Mouse (Mus musculus) heart, embryonic 10.5 days (tissue): ENCODE measurements around the gene Zfp408. TPM values are rescaled to one million over a fixed set of nuclear protein-coding genes. Genes with fewer than 3 reads are reported as not detected.
A peak's percentile ranks its signal among the peaks of the same experiment; 100 is the strongest.

Experiments used
- DNase-seq: peaks from one replicate; pipeline ENCODE4 v3.0.0-alpha.2; 2017; ENCODE audit warnings: low spot score
- H3K27ac ChIP-seq: fragments of 300-500 bp; sonication (generic); 2 replicates; pipeline ENCODE4 v1.5.1; 2016; ENCODE audit warnings: mild to moderate bottlenecking
- H3K27me3 ChIP-seq: fragments of 300-500 bp; sonication (generic); 2 replicates; pipeline ENCODE4 v1.6.1; 2016; ENCODE audit warnings: mild to moderate bottlenecking; ENCODE audit not compliant: poor library complexity, insufficient read depth, severe bottlenecking
- H3K36me3 ChIP-seq: fragments of 300-500 bp; sonication (generic); 2 replicates; pipeline ENCODE4 v1.6.1; 2016; ENCODE audit warnings: mild to moderate bottlenecking, moderate library complexity
- H3K4me1 ChIP-seq: fragments of 300-500 bp; sonication (generic); 2 replicates; pipeline ENCODE4 v1.6.1; 2016; ENCODE audit warnings: mild to moderate bottlenecking
- H3K4me3 ChIP-seq: fragments of 300-500 bp; sonication (generic); 2 replicates; pipeline ENCODE4 v1.5.1; 2016; ENCODE audit warnings: mild to moderate bottlenecking, moderate library complexity
- H3K9me3 ChIP-seq: fragments of 300-500 bp; sonication (generic); 2 replicates; pipeline ENCODE4 v1.6.1; 2016; ENCODE audit warnings: mild to moderate bottlenecking, moderate library complexity
- WGBS: fragments of 180-500 bp; shearing (Covaris S2); methylation state at CpG from one replicate; pipeline ENCODE4 v1.1.7; 2016; 5-methylcytosine and 5-hydroxymethylcytosine counted together
- polyA plus RNA-seq: library from polyadenylated mRNA; unstranded; fragments of >200 nt; fragmentation: Nextera tagmentation; extraction: Ambion mirVana; gene quantifications from 2 replicates; pipeline ENCODE4 v1.2.1, GENCODE M21; 2016

Zfp408 gene
- polyA plus RNA-seq, 1 experiment from 2014 or later = 10.4 TPM

DNA sequence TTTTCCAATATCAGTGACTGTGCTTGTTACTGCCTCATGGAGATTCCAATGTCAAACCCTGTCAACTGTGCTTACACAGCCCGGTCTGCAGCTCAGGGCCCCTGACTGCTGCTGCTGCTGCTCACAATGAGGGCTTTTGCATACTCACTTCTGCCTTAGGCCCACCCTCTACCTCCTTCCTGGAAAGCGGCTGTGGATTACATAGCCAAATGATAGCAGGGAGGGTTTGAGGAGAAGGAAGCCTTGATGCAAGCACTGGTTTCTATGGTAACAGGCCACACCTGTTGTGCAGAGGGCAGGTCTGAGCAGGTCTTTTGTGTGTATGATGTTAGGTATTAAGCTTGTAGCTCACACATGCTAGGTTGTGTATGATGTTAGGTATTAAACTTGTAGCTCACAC, 18.2 kb upstream of the Zfp408 start:
- WGBS = 69% methylated on average over 2 of the region's 2 CpGs
- Histone ChIP-seq H3K36me3 (peaks cover 94% of the 10 kb centered on the region), H3K9me3 (no peaks in the 10 kb centered on the region), H3K4me1 (no peaks in the 10 kb centered on the region), H3K4me3 (no peak overlapping the region), H3K27ac (no peak overlapping the region), H3K27me3 (no peaks in the 10 kb centered on the region)
- no peak for DNase-seq

- Histone ChIP-seq H3K4me3 (no peak overlapping the region), H3K4me1 (no peaks in the 10 kb centered on the region), H3K27ac (no peak overlapping the region), H3K36me3 (peaks cover 95% of the 10 kb centered on the region), H3K27me3 (no peaks in the 10 kb centered on the region), H3K9me3 (no peaks in the 10 kb centered on the region)
- 84% methylated on average over 6 of the region's 6 CpGs for WGBS
- DNase-seq = no peak
Measured at GRCm38 (mm10) chr2:91666386-91666910, 16.9 kb upstream of the Zfp408 start.

- no peak overlapping the region for H3K4me3 ChIP-seq
- H3K36me3 ChIP-seq = peaks cover 93% of the 10 kb centered on the region
- no peak for DNase-seq
- no peaks in the 10 kb centered on the region for H3K27me3 ChIP-seq
- no peaks in the 10 kb centered on the region for H3K4me1 ChIP-seq
- H3K9me3 ChIP-seq = no peaks in the 10 kb centered on the region
- no peak overlapping the region for H3K27ac ChIP-seq
Measured at GRCm38 (mm10) chr2:91664780-91665179, 15.2 kb upstream of the Zfp408 start.

DNA sequence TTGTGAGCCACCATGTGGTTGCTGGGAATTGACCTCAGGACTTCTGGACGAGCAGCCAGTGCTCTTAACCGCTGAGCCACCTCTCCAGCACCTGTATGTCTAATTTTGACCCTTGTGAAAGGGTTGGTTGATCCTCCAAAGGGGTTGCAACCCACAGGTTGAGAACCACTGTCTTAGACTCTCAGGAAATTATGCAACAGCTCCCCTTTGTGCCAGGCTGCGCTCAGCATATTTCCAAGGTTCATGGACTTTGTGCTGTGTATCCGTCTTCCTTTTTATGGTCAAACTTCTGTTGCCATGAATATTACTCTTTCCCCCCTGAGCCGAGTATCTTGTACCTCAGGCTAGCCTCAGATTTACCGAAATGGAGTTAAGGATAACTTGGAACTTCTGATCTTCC, 11.4 kb upstream of the Zfp408 start:
- no peaks in the 10 kb centered on the region for H3K9me3 ChIP-seq
- H3K27me3 ChIP-seq = no peaks in the 10 kb centered on the region
- no peak overlapping the region for H3K4me3 ChIP-seq
- peaks cover 12% of the 10 kb centered on the region for H3K4me1 ChIP-seq
- H3K27ac ChIP-seq = no peak overlapping the region
- DNase-seq = no peak
- H3K36me3 ChIP-seq = peaks cover 93% of the 10 kb centered on the region
- WGBS = 91% methylated on average over 6 of the region's 6 CpGs

- Histone ChIP-seq H3K27ac (no peak overlapping the region), H3K4me1 (peaks cover 25% of the 10 kb centered on the region), H3K27me3 (no peaks in the 10 kb centered on the region), H3K36me3 (peaks cover 98% of the 10 kb centered on the region), H3K4me3 (no peak overlapping the region), H3K9me3 (no peaks in the 10 kb centered on the region)
- WGBS = 94% methylated on average over 8 of the region's 8 CpGs
- DNase-seq = no peak
Measured at GRCm38 (mm10) chr2:91659657-91660056, 10.1 kb upstream of the Zfp408 start.

DNA sequence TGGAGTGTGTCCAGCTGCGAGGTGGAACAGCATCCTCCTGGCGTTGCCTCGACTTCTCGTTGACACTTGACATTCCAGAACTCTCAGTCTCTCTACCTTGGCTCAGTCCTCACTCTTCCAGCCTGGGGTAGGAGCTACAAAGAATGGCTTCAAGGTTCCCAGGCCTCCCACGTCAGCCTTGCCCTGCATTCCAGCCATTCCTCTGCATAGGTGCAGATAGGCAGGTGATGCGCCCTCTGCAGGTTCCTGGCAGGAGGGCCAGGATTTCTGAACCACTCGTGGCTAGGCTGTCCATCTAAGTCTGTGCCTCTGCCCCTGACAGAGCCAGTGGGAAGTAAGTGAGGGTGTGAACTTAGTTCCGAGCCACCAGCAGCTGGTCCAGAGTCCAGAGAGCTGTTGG, 7.2 kb upstream of the Zfp408 start:
- H3K27ac ChIP-seq = peak overlapping the region; percentile 93; the same call in 1 of the 2 replicates
- 55% methylated on average over 8 of the region's 8 CpGs for WGBS

GRCm38 (mm10) chr2:91655827-91656226, 6.2 kb upstream of the Zfp408 start:
- peaks cover 64% of the 10 kb centered on the region for H3K4me1 ChIP-seq
- H3K27me3 ChIP-seq = no peaks in the 10 kb centered on the region
- peaks cover 80% of the 10 kb centered on the region for H3K36me3 ChIP-seq
- H3K9me3 ChIP-seq = no peaks in the 10 kb centered on the region
- no peak overlapping the region for H3K4me3 ChIP-seq
- WGBS = 31% methylated on average over 6 of the region's 6 CpGs
- peak overlapping the region; percentile 93 for H3K27ac ChIP-seq
- no peak for DNase-seq

More for the DNA sequence above, 7.2 kb upstream of the Zfp408 start:
- Histone ChIP-seq H3K27me3 (no peaks in the 10 kb centered on the region), H3K4me1 (peaks cover 54% of the 10 kb centered on the region), H3K36me3 (peaks cover 88% of the 10 kb centered on the region), H3K4me3 (no peak overlapping the region), H3K9me3 (no peaks in the 10 kb centered on the region)
- no peak for DNase-seq

DNA sequence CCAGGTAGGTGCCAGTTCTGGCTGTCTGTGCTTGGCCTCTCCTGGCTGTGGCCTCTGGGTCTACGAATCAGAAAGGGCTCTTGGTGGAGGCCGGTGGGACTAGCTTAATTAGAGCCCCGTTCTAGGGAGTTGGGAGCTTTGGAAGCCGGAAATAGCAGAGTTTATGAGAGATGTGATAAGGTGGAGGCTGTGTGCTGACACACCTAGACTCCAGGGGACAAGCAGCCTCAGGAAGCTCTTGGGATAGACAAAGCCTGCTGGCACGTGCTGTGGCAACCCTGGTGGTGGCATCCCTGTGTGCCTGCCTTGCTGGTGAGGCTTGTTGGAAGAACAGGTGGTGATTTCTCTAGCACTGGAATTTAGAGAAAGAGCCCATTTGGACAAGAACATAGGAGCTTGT, 5.8 kb upstream of the Zfp408 start:
- Histone ChIP-seq H3K36me3 (peaks cover 78% of the 10 kb centered on the region), H3K27me3 (no peaks in the 10 kb centered on the region), H3K4me3 (peak overlapping the region; percentile 13; the same call in 1 of the 2 replicates), H3K4me1 (peaks cover 66% of the 10 kb centered on the region), H3K9me3 (no peaks in the 10 kb centered on the region), H3K27ac (peak overlapping the region; percentile 93)
- 53% methylated on average over 5 of the region's 5 CpGs for WGBS
- no peak for DNase-seq

DNA sequence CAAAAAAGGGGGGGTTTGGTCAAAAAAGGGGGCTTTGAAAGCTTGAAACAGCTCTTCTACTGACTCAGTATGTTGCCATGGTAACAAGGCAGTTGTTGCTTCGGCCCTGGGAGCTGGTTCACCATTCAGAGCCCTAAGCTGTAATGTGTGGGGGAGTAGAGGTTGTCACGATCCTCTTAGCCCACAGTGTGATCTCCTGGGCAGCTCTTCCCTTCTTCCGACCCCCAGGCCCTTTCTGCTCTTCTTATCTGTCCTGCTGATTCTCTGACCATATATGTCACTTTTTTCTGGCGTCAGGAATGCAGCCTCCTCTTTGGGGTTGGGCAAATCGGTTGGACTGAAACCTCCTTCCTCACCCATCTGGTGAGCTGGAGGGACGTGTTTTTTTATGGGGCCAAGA, 3.3 kb upstream of the Zfp408 start:
- Histone ChIP-seq H3K4me3 (peak overlapping the region; percentile 29; the same call in 1 of the 2 replicates), H3K4me1 (peaks cover 78% of the 10 kb centered on the region), H3K36me3 (peaks cover 56% of the 10 kb centered on the region), H3K9me3 (no peaks in the 10 kb centered on the region), H3K27ac (peak overlapping the region; percentile 93), H3K27me3 (no peaks in the 10 kb centered on the region)
- peak; percentile 91 for DNase-seq
- 31% methylated on average over 6 of the region's 6 CpGs for WGBS

DNA sequence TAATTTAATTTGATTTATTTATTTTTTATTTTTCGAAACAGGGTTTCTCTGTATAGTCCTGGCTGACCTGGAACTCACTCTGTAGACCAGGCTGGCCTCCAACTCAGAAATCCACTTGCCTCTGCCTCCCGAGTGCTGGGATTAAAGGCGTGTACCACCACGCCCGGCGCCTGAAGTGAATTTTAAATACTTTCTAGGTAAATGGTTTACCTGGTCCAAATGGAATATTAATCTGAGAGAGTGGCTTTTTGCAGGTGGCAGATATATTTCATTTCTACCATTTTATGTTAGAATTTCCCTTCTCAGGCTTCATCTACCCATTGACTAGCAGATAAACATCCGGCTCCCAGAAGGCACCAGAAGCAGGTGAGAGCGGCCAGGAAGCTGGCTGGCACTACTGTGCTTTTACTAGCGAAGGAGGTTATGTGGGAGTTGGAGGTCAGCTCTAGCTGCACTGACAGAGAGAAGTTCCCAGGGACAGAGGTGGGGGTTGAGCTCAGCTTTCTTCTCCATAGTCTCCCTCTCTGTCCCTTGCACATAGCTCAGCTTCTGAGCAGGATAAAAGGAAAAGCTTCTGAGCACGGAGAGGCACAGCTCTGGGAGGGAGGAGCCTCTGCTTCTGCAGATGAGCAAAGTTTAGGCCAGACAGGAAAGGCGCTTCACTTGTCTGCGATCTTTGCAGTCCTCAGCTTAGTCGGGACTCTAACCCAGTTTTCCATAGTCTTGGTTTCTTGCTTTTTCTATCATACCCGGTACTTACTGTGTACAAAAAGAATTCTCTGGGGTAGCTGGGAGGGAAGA, 2.1 kb upstream of the Zfp408 start:
- H3K36me3 ChIP-seq = peaks cover 56% of the 10 kb centered on the region
- DNase-seq = no peak
- peaks cover 73% of the 10 kb centered on the region for H3K4me1 ChIP-seq
- WGBS = 79% methylated on average over 14 of the region's 14 CpGs
- peak overlapping the region; percentile 95; the same call in 1 of the 2 replicates for H3K4me3 ChIP-seq
- peak overlapping the region; percentile 93 for H3K27ac ChIP-seq
- no peaks in the 10 kb centered on the region for H3K9me3 ChIP-seq
- no peaks in the 10 kb centered on the region for H3K27me3 ChIP-seq

DNA sequence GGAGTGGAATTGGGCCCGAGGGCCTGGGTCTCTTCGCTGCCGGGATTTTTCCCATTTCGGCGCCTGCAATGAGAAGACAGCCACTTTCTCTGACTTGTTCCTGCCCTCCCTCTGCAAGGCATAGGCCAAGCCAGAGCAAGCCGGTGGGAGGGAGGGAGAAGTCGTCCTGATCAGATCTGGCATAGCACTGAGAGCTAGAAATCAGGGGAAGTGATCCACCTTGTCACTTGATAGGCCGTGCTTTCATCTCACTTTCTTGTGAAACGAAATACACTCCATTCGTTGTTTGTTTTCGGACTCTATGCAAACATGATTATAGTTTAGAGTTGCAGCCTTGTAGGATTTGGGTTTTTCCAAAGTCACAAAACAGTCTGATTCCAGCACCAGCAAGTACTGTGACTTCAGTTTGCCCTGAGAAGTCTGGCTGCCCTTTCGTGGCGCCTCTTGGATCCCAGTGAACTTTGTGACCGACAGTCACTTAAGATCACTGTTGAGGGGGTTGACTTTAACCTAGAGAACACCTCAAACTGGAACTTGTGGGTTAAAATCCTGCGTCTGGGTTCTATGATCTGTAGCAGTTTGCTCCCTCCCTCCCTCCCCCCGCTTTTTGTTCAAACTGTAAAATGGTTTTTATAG, 887 bp upstream of the Zfp408 start:
- Histone ChIP-seq H3K9me3 (no peaks in the 10 kb centered on the region), H3K36me3 (peaks cover 56% of the 10 kb centered on the region), H3K27me3 (no peaks in the 10 kb centered on the region), H3K27ac (peak overlapping the region; percentile 93), H3K4me1 (peaks cover 61% of the 10 kb centered on the region), H3K4me3 (peak overlapping the region; percentile 95)
- no peak for DNase-seq
- WGBS = 8% methylated on average over 16 of the region's 16 CpGs

DNA sequence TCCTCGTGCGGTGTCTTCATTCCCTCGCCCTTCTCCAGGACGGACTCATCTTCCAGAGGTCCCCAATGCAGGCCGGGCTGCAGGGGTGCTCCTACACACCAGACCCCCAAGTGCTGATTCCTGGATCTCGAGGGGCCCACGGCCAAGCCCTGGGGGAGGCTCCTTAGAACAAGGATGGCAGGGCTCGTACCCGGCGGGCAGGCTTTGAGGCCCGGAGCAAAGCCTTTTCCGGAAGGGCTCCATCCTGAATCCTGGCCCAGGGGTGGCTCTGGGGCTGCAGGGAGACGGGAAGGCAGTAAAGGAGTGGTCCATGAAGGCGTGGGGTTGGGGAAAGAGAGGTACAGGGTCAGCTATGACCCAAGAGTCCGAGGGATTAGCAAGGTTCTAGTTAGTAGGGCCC, 439 bp downstream of the Zfp408 start:
- no peak for DNase-seq
- Histone ChIP-seq H3K27me3 (no peaks in the 10 kb centered on the region), H3K36me3 (peaks cover 56% of the 10 kb centered on the region), H3K4me3 (peak overlapping the region; percentile 95), H3K4me1 (peaks cover 48% of the 10 kb centered on the region), H3K9me3 (no peaks in the 10 kb centered on the region), H3K27ac (peak overlapping the region; percentile 93)
- WGBS = 2% methylated on average over 15 of the region's 15 CpGs

GRCm38 (mm10) chr2:91646733-91647132, 2.9 kb downstream of the Zfp408 start:
- no peak for DNase-seq
- WGBS = 23% methylated on average over 1 of the region's 1 CpGs
- Histone ChIP-seq H3K9me3 (no peaks in the 10 kb centered on the region), H3K36me3 (peaks cover 63% of the 10 kb centered on the region), H3K4me1 (peaks cover 24% of the 10 kb centered on the region), H3K27me3 (no peaks in the 10 kb centered on the region), H3K27ac (no peak overlapping the region), H3K4me3 (no peak overlapping the region)
